8 mouse cellular contexts compared by ENCODE assay signal in genomic region chr5:100605828-100606229, GRCm38 (mm10). TPM values are rescaled to one million over a fixed set of nuclear protein-coding genes. Genes with fewer than 3 reads are reported as not detected.
DNase-seq lines count a peak whose midpoint lies in the region; ATAC-seq and TF ChIP-seq lines count a peak whose summit lies in the region.

No protein-coding gene starts in this region.

- no peaks in the 10 kb centered on the region for H3K9me3 ChIP-seq in limb, embryonic 13.5 days
- H3K9me3 ChIP-seq in limb, embryonic 10.5 days (replicated peaks): no peaks in the 10 kb centered on the region
- no peaks in the 10 kb centered on the region for H3K9me3 ChIP-seq in neural tube, embryonic 15.5 days (replicated peaks)
- H3K9me3 ChIP-seq in forebrain, embryonic 13.5 days (replicated peaks): no peaks in the 10 kb centered on the region

- ATAC-seq in limb, embryonic 13.5 days (ENCODE audit: low FRiP score, low read depth): peak; percentile 69
- ATAC-seq in neural tube, embryonic 15.5 days (ENCODE audit: low FRiP score): no peak
- no peak for ATAC-seq in forebrain, embryonic 13.5 days

- no peak overlapping the region for H3K9ac ChIP-seq in limb, embryonic 13.5 days
- no peak overlapping the region for H3K9ac ChIP-seq in neural tube, embryonic 15.5 days (replicated peaks)
- no peak overlapping the region for H3K9ac ChIP-seq in forebrain, embryonic 13.5 days

- H3K27me3 ChIP-seq in limb, embryonic 13.5 days: no peaks in the 10 kb centered on the region
- no peaks in the 10 kb centered on the region for H3K27me3 ChIP-seq in limb, embryonic 10.5 days (ENCODE audit: low read depth, poor library complexity, severe bottlenecking)
- H3K27me3 ChIP-seq in neural tube, embryonic 15.5 days (replicated peaks): no peaks in the 10 kb centered on the region
- H3K27me3 ChIP-seq in forebrain, embryonic 13.5 days: no peaks in the 10 kb centered on the region

- H3K36me3 ChIP-seq in limb, embryonic 13.5 days: no peaks in the 10 kb centered on the region
- H3K36me3 ChIP-seq in limb, embryonic 10.5 days: no peaks in the 10 kb centered on the region
- H3K36me3 ChIP-seq in neural tube, embryonic 15.5 days: no peaks in the 10 kb centered on the region
- H3K36me3 ChIP-seq in forebrain, embryonic 13.5 days (ENCODE audit: poor library complexity, severe bottlenecking): no peaks in the 10 kb centered on the region

- intact Hi-C loops in gastrocnemius, adult 2 months (cut with DNase I): no loop called here

- H3K27ac ChIP-seq in limb, embryonic 13.5 days: 0 out of 2 replicates have a peak overlapping the region, but pooled peaks have one; percentile 4
- no peak overlapping the region for H3K27ac ChIP-seq in limb, embryonic 10.5 days
- H3K27ac ChIP-seq in gastrocnemius, adult 2 months: peak overlapping the region; percentile 71
- H3K27ac ChIP-seq in neural tube, embryonic 15.5 days (replicated peaks): peak overlapping the region; percentile 18; the same call in 1 of the 2 replicates
- H3K27ac ChIP-seq in forebrain, embryonic 13.5 days: no peak overlapping the region

- DNase-seq in limb, embryonic 10.5 days (ENCODE audit: low spot score): no peak
- peak; percentile 82 for DNase-seq in gastrocnemius, adult 2 months
- peak; percentile 23 to 48 for DNase-seq in kidney, adult 8-10 months
- DNase-seq in thymus, postnatal 25 days: no peak
- no peak for DNase-seq in embryo, embryonic 10 days (ENCODE audit: low spot score)

- no peak for TF ChIP-seq CTCF in gastrocnemius, adult 2 months (IDR thresholded peaks at IDR 0.05)

- H3K4me3 ChIP-seq in limb, embryonic 13.5 days: no peak overlapping the region
- H3K4me3 ChIP-seq in limb, embryonic 10.5 days: no peak overlapping the region
- H3K4me3 ChIP-seq in gastrocnemius, adult 2 months: peak overlapping the region; percentile 30
- H3K4me3 ChIP-seq in neural tube, embryonic 15.5 days (replicated peaks): no peak overlapping the region
- no peak overlapping the region for H3K4me3 ChIP-seq in forebrain, embryonic 13.5 days

- WGBS in limb, embryonic 13.5 days: 52% methylated on average over 9 of the region's 9 CpGs
- 82% methylated on average over 9 of the region's 9 CpGs for WGBS in limb, embryonic 10.5 days
- WGBS in neural tube, embryonic 15.5 days: 60% methylated on average over 9 of the region's 9 CpGs
- 78% methylated on average over 9 of the region's 9 CpGs for WGBS in forebrain, embryonic 13.5 days

- H3K4me1 ChIP-seq in limb, embryonic 13.5 days: peaks cover 11% of the 10 kb centered on the region; the same call in 1 of the 2 replicates
- H3K4me1 ChIP-seq in limb, embryonic 10.5 days: no peaks in the 10 kb centered on the region
- H3K4me1 ChIP-seq in neural tube, embryonic 15.5 days: 0 out of 2 replicates have a peak, but pooled peaks cover 6% of the 10 kb centered on the region
- no peaks in the 10 kb centered on the region for H3K4me1 ChIP-seq in forebrain, embryonic 13.5 days

- peak overlapping the region; percentile 7; the same call in 1 of the 2 replicates for H3K4me2 ChIP-seq in limb, embryonic 13.5 days (replicated peaks)
- peak overlapping the region; percentile 13; the same call in 1 of the 2 replicates for H3K4me2 ChIP-seq in neural tube, embryonic 15.5 days
- H3K4me2 ChIP-seq in forebrain, embryonic 13.5 days: no peak overlapping the region

RNA-seq across cellular contexts. Expression of gene Plac8, which starts 33.8 kb away (rescaled TPM):
- polyA plus RNA-seq in limb, embryonic 13.5 days (2015; fragmentation: Nextera tagmentation; extraction: Ambion mirVana): 4.5 and 6.0 TPM in 2 replicates
- polyA plus RNA-seq in limb, embryonic 10.5 days (2016; fragmentation: Nextera tagmentation; extraction: Ambion mirVana): 2.2 and 2.7 TPM in 2 replicates
- not detected for total RNA-seq in gastrocnemius, adult 2 months (2021)
- polyA plus RNA-seq in neural tube, embryonic 15.5 days (2015; fragmentation: Nextera tagmentation; extraction: Ambion mirVana): 0.78 and 73.0 TPM in 2 replicates
- polyA plus RNA-seq in forebrain, embryonic 13.5 days (2015; fragmentation: Nextera tagmentation; extraction: Ambion mirVana): 0.34 and 0.46 TPM in 2 replicates

Comparison
In these comparisons a context has a peak if more than half of its experiments do, and no peak if none do; other contexts are left out.
1. H3K27ac ChIP-seq: peak in limb, embryonic 13.5 days (single experiment), gastrocnemius, adult 2 months (single experiment) and neural tube, embryonic 15.5 days (single experiment); none in limb, embryonic 10.5 days (single experiment) and forebrain, embryonic 13.5 days (single experiment).
2. DNase-seq: peak in gastrocnemius, adult 2 months (single experiment) and kidney, adult 8-10 months (2 of 2); none in limb, embryonic 10.5 days (single experiment), thymus, postnatal 25 days (single experiment) and embryo, embryonic 10 days (single experiment).